Mouse (Mus musculus) lung, postnatal 0 days (tissue): ENCODE data around the gene Dnah5. TPM values are rescaled to one million over a fixed set of nuclear protein-coding genes. Genes with fewer than 3 reads are reported as not detected.

ENCODE experiments used
- ATAC-seq: fragments of 200-750 bp; cut with Nextera tagmentation; 2 replicates; pipeline ENCODE4 v1.8.0; 2017; ENCODE audit warnings: moderate library complexity
- DNase-seq: peaks from one replicate; pipeline ENCODE4 v3.0.0-alpha.2; 2016; ENCODE audit warnings: low spot score
- H3K27ac ChIP-seq: fragments of 300-500 bp; sonication (generic); 2 replicates; pipeline ENCODE4 v1.5.1; 2014; ENCODE audit warnings: antibody characterized with exemption, mild to moderate bottlenecking, low read length, mixed read lengths
- H3K27me3 ChIP-seq: fragments of 300-500 bp; sonication (generic); replicated peaks from 2 replicates; pipeline ENCODE4 v1.6.1; 2014; ENCODE audit warnings: low read length, mixed read lengths; ENCODE audit not compliant: insufficient read depth
- H3K36me3 ChIP-seq: fragments of 300-500 bp; sonication (generic); 2 replicates; pipeline ENCODE4 v1.6.1; 2014; ENCODE audit warnings: low read length, mixed read lengths; ENCODE audit not compliant: insufficient read depth
- H3K4me1 ChIP-seq: fragments of 300-500 bp; sonication (generic); 2 replicates; pipeline ENCODE4 v1.6.1; 2014; ENCODE audit warnings: antibody characterized with exemption, low read depth, low read length, mixed read lengths; ENCODE audit not compliant: insufficient read depth
- H3K4me2 ChIP-seq: fragments of 300-500 bp; sonication (generic); replicated peaks from 2 replicates; pipeline ENCODE4 v1.6.1; 2014; ENCODE audit warnings: low read depth, mild to moderate bottlenecking, low read length, moderate library complexity, mixed read lengths
- H3K4me3 ChIP-seq: fragments of 300-500 bp; sonication (generic); 2 replicates; pipeline ENCODE4 v1.5.1; 2014; ENCODE audit warnings: low read depth, low read length
- H3K9ac ChIP-seq: fragments of 300-500 bp; sonication (generic); replicated peaks from 2 replicates; pipeline ENCODE4 v1.6.1; 2014; ENCODE audit warnings: low read depth, mild to moderate bottlenecking
- H3K9me3 ChIP-seq: fragments of 300-500 bp; sonication (generic); 2 replicates; pipeline ENCODE4 v1.6.1; 2016; ENCODE audit warnings: low read length, mixed read lengths
- CTCF ChIP-seq: IDR thresholded peaks from 2 replicates; pipeline ENCODE4 v1.5.1; 2016; ENCODE audit warnings: antibody characterized with exemption, mild to moderate bottlenecking
- EP300 ChIP-seq: IDR thresholded peaks from 2 replicates; pipeline ENCODE4 v1.6.1; 2016; ENCODE audit warnings: antibody characterized with exemption, mild to moderate bottlenecking, control low read depth
- WGBS: fragments of 180-500 bp; shearing (Covaris S2); extraction: QIAGEN DNeasy Blood & Tissue Kit; methylation state at CpG from one replicate; pipeline ENCODE4 v1.1.7; 2014; 5-methylcytosine and 5-hydroxymethylcytosine counted together
- polyA plus RNA-seq: library from polyadenylated mRNA; unstranded; fragments of >200 nt; fragmentation: Nextera tagmentation; extraction: Ambion mirVana; gene quantifications from 2 replicates; pipeline ENCODE4 v1.2.1, GENCODE M21; 2015

Gene Dnah5
- polyA plus RNA-seq, 1 experiment from 2014 or later = 1.1 TPM

DNA sequence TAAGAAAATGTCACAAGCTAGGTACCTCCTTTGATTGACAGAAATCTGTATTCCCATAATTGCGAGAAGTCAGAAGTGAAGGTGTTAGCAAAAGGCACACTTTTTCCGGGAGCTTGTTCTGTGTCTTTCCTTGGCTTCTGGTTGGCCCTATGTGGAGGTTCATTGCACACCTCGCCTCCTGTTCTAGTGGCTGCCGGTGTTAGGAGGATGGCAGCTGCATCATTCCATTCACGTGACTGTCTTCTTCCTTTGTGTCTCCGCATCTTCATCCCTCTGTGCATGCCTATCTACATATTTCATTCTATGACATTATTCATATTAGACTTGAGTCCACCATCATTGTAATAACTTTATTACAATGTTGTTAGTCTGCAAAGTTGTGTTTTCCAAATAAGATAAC, 37.5 kb upstream of the Dnah5 start:
- Histone ChIP-seq H3K27ac (no peak overlapping the region), H3K4me2 (no peak overlapping the region), H3K4me1 (no peaks in the 10 kb centered on the region), H3K9me3 (no peaks in the 10 kb centered on the region), H3K36me3 (no peaks in the 10 kb centered on the region), H3K27me3 (no peaks in the 10 kb centered on the region), H3K4me3 (no peak overlapping the region), H3K9ac (no peak overlapping the region)
- DNase-seq = no peak
- WGBS = 82% methylated on average over 6 of the region's 6 CpGs
- ATAC-seq = no peak
- no peak for TF ChIP-seq CTCF
- no peak for TF ChIP-seq EP300

DNA sequence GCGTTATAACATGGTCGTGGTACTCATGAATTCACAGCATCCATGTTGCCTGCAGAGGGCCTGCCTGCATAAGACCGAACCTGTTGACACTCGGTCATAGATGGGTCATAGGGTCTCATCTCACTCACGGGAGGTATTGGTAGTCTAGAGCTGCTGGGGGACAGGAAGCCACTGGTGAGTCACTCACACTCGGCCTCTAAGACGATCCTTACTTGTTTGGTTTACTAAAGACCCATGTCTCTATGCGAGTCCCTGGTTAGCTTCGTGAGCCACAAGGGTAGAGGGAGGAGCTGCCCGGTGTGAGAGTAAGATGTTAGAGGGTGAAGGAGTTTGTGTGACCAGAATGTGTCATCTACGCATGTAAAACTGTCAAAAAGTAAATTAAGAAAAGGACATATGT, 24.6 kb upstream of the Dnah5 start:
- H3K27ac ChIP-seq = no peak overlapping the region
- H3K9me3 ChIP-seq = no peaks in the 10 kb centered on the region
- TF ChIP-seq CTCF = no peak
- no peak for TF ChIP-seq EP300
- no peak for ATAC-seq
- DNase-seq = no peak
- no peaks in the 10 kb centered on the region for H3K4me1 ChIP-seq
- H3K9ac ChIP-seq = no peak overlapping the region
- H3K4me3 ChIP-seq = no peak overlapping the region
- no peaks in the 10 kb centered on the region for H3K27me3 ChIP-seq
- H3K36me3 ChIP-seq = no peaks in the 10 kb centered on the region
- 75% methylated on average over 11 of the region's 11 CpGs for WGBS
- H3K4me2 ChIP-seq = no peak overlapping the region

DNA sequence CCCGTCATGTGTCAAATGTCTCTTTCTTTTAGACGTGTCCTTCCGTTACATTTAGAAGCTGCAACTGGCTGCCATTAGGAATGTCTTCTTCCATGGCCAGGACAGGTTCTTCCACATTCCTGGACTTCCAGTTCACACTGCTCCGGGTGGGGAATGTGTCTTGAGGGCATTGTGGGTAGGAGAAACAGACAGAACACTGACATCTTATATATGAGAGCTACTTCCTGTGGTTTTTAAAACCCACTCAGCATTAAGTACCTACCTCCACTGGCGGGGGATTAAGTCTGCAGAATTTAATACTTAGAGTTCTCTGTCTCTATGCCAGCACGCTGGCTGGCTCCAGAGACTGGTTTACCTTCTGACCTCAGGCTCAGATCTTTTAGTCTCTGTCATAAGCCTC, 24.0 kb upstream of the Dnah5 start:
- DNase-seq (peak; percentile 50), ATAC-seq (peak; percentile 77)
- no peak overlapping the region for H3K4me2 ChIP-seq
- H3K27me3 ChIP-seq = no peaks in the 10 kb centered on the region
- peak; percentile 89 for TF ChIP-seq EP300
- no peak for TF ChIP-seq CTCF
- H3K9ac ChIP-seq = no peak overlapping the region
- H3K9me3 ChIP-seq = no peaks in the 10 kb centered on the region
- H3K36me3 ChIP-seq = no peaks in the 10 kb centered on the region
- H3K27ac ChIP-seq = no peak overlapping the region
- no peak overlapping the region for H3K4me3 ChIP-seq
- WGBS = 56% methylated on average over 6 of the region's 6 CpGs
- H3K4me1 ChIP-seq = no peaks in the 10 kb centered on the region

DNA sequence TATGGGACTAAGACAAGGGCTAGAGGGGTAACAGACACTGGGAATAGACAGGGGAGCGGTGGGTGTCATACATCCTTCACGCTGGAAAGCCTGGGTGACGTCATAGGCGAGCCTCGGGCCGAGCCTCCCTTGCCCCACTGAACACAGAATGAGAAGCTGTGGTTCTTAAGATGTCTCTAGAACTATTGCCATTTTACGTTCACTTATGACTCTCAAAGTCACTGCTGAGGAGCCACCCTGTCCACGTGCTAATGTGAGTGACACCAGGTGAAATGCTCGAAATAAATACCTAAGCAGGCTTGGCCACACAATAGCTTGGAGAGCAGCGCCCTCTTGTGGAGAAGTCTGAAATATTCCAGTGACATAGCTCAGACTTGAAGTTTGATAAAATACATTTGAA, 21.7 kb upstream of the Dnah5 start:
- no peak overlapping the region for H3K9ac ChIP-seq
- H3K27ac ChIP-seq = no peak overlapping the region
- H3K4me2 ChIP-seq = peak overlapping the region; percentile 40
- H3K36me3 ChIP-seq = no peaks in the 10 kb centered on the region
- peak; percentile 65 for ATAC-seq
- no peaks in the 10 kb centered on the region for H3K4me1 ChIP-seq
- no peaks in the 10 kb centered on the region for H3K9me3 ChIP-seq
- H3K27me3 ChIP-seq = no peaks in the 10 kb centered on the region
- DNase-seq = peak; percentile 74
- WGBS = 15% methylated on average over 10 of the region's 10 CpGs
- no peak overlapping the region for H3K4me3 ChIP-seq
- TF ChIP-seq CTCF (peak; percentile 92), EP300 (no peak)

DNA sequence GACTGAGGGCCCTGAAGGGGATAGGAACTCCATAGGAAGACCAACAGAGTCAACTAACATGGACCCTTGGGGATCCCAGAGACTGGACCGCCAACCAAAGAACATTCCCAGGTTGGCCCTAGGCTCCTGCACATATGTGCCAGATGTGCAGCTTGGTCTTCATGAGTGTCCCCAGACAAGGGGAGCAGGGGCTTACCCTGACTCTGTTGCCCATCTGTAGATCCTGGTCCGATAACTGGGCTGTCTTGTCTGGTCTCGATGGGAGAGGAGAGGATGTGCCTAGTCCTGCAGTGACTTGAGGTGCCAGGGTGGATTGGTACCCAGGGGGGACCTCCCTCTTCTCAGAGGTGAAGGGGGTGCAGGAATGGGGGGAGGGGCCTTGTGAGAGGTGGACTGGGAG, 21.0 kb upstream of the Dnah5 start:
- ATAC-seq (no peak), DNase-seq (no peak)
- WGBS = 65% methylated on average over 3 of the region's 3 CpGs
- no peaks in the 10 kb centered on the region for H3K36me3 ChIP-seq
- H3K4me2 ChIP-seq = no peak overlapping the region
- H3K9me3 ChIP-seq = no peaks in the 10 kb centered on the region
- no peaks in the 10 kb centered on the region for H3K27me3 ChIP-seq
- no peak overlapping the region for H3K4me3 ChIP-seq
- no peaks in the 10 kb centered on the region for H3K4me1 ChIP-seq
- H3K9ac ChIP-seq = no peak overlapping the region
- H3K27ac ChIP-seq = no peak overlapping the region
- TF ChIP-seq EP300 = no peak
- TF ChIP-seq CTCF = no peak

DNA sequence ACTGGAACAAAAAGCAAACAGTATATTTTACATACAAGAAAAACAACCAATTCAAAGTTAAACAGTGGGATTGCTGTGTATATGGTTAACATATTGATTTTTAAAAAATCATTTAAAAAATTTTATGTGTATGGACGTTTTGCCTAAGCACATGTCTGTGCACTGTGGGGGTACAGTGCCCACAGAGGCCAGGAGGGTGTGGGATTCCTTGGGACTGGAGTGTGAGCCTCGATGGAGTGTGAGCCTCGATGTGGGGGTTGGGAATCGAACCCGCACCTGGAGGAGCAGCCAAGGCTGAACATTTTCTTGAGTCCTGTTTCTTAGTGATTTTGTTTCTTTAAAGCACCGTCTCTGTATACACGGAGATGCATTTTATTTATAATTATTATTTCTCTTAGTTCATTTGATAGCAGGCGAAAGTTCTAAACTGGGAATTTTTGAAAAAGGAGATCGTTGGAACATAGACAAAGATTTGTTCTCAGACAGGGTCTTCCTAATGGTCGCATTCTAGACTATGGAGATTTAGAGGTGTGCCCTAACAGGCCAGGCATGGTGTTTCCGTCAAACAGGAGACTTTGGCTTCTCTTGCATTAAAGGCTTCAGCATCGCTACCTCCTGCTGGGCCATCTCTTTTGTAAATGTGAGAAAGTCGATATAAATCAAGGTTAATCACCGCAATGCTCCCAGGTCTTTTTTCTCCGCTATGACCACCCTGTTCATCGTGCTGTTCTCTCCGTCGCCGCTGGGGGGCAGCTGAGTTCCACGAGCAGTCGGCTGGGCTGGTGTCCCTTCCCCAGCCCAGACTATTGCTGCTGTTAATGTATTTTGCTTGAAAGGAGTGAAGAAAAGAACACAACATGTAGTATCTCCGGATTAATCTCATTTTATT, 15.8 kb upstream of the Dnah5 start:
- no peak overlapping the region for H3K27ac ChIP-seq
- H3K27me3 ChIP-seq = no peaks in the 10 kb centered on the region
- WGBS = 23% methylated on average over 22 of the region's 22 CpGs
- no peak overlapping the region for H3K4me2 ChIP-seq
- no peak overlapping the region for H3K4me3 ChIP-seq
- TF ChIP-seq CTCF (peak; percentile 92), EP300 (no peak)
- ATAC-seq (no peak), DNase-seq (peak; percentile 57)
- no peak overlapping the region for H3K9ac ChIP-seq
- H3K9me3 ChIP-seq = no peaks in the 10 kb centered on the region
- H3K36me3 ChIP-seq = no peaks in the 10 kb centered on the region
- H3K4me1 ChIP-seq = no peaks in the 10 kb centered on the region
